Mouse (Mus musculus) lung, embryonic 16.5 days (tissue): ENCODE measurements around the gene Mmp11. TPM values are rescaled to one million over a fixed set of nuclear protein-coding genes. Genes with fewer than 3 reads are reported as not detected.

Source experiments
- ATAC-seq: fragments of 200-750 bp; cut with Nextera tagmentation; 2 replicates; pipeline ENCODE4 v1.8.0; 2017; ENCODE audit warnings: low read depth, mild to moderate bottlenecking, moderate library complexity
- H3K27ac ChIP-seq: fragments of 300-500 bp; sonication (generic); 2 replicates; pipeline ENCODE4 v1.5.1; 2014; ENCODE audit warnings: mild to moderate bottlenecking, control low read depth, low read length
- H3K27me3 ChIP-seq: fragments of 300-500 bp; sonication (generic); 2 replicates; pipeline ENCODE4 v1.6.1; 2014; ENCODE audit warnings: low read depth, low read length, mixed read lengths; ENCODE audit not compliant: control insufficient read depth, insufficient read depth
- H3K36me3 ChIP-seq: fragments of 300-500 bp; sonication (generic); 2 replicates; pipeline ENCODE4 v1.6.1; 2014; ENCODE audit warnings: low read length; ENCODE audit not compliant: control insufficient read depth, insufficient read depth
- H3K4me1 ChIP-seq: fragments of 300-500 bp; sonication (generic); replicated peaks from 2 replicates; pipeline ENCODE4 v1.6.1; 2014; ENCODE audit warnings: low read length, mixed read lengths; ENCODE audit not compliant: control insufficient read depth, insufficient read depth
- H3K4me2 ChIP-seq: fragments of 300-500 bp; sonication (generic); 2 replicates; pipeline ENCODE4 v1.6.1; 2014; ENCODE audit warnings: low read depth, low read length, control low read depth
- H3K4me3 ChIP-seq: fragments of 300-500 bp; sonication (generic); 2 replicates; pipeline ENCODE4 v1.5.1; 2014; ENCODE audit warnings: mild to moderate bottlenecking, low read length, control low read depth
- H3K9ac ChIP-seq: fragments of 300-500 bp; sonication (generic); 2 replicates; pipeline ENCODE4 v1.6.1; 2014; ENCODE audit warnings: low read length, control low read depth
- H3K9me3 ChIP-seq: fragments of 300-500 bp; sonication (generic); 2 replicates; pipeline ENCODE4 v1.6.1; 2016; ENCODE audit warnings: low read length; ENCODE audit not compliant: control insufficient read depth
- WGBS: fragments of 180-500 bp; shearing (Covaris S2); extraction: QIAGEN DNeasy Blood & Tissue Kit; methylation state at CpG from one replicate; pipeline ENCODE4 v1.1.7; 2014; 5-methylcytosine and 5-hydroxymethylcytosine counted together
- polyA plus RNA-seq: library from polyadenylated mRNA; unstranded; fragments of >200 nt; fragmentation: Nextera tagmentation; extraction: Ambion mirVana; gene quantifications from 2 replicates; pipeline ENCODE4 v1.2.1, GENCODE M21; 2015

The Mmp11 gene
- 74.1 and 77.1 TPM in 2 replicates for polyA plus RNA-seq

- Histone ChIP-seq H3K4me3 (peak within 1 kb of the TSS; percentile 56), H3K36me3 (no peaks in the 10 kb centered on the region), H3K27ac (no peak within 1 kb of the TSS), H3K4me2 (peak within 1 kb of the TSS; percentile 64), H3K9me3 (no peaks in the 10 kb centered on the region), H3K4me1 (peaks cover 22% of the 10 kb centered on the region), H3K27me3 (peaks cover 14% of the 10 kb centered on the region), H3K9ac (peak within 1 kb of the TSS; percentile 57)
- WGBS, result 2% methylated on average over 51 of the region's 51 CpGs
- ATAC-seq, result peak; percentile 69
Measured at GRCm38 (mm10) chr10:75935680-75936541, at the start of gene Mmp11. Gene Mmp11 (minus strand): TSS chr10:75936496.

DNA sequence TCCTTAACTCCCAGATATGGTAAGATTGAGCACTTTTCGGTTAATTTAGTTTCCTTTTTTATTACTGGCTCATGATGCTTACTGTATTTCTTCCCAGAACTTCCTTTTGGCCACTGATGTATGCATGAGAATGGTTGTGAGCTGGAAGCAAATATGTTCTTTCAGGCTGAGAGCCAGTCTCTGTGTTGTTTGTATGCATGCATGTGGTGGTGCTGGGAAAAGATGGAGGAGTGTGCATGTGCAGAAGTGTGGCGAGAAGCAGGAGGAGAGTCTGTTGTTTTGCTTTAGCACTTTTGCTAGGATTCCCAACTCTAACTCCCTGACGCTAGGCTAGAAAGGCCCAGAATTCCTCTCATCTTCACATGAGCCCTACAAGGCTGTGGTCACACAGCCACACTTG, 43.1 kb upstream of the Mmp11 start:
- Histone ChIP-seq H3K4me3 (no peak overlapping the region), H3K9ac (no peak overlapping the region), H3K36me3 (no peaks in the 10 kb centered on the region), H3K27me3 (no peaks in the 10 kb centered on the region), H3K27ac (no peak overlapping the region), H3K4me1 (no peaks in the 10 kb centered on the region), H3K9me3 (no peaks in the 10 kb centered on the region), H3K4me2 (no peak overlapping the region)
- 85% methylated on average over 3 of the region's 3 CpGs for WGBS
- ATAC-seq, result no peak

- 59% methylated on average over 5 of the region's 5 CpGs for WGBS
- H3K9ac ChIP-seq, result no peak overlapping the region
- no peaks in the 10 kb centered on the region for H3K27me3 ChIP-seq
- no peaks in the 10 kb centered on the region for H3K9me3 ChIP-seq
- ATAC-seq, result peak; percentile 67; the same call in 1 of the 2 replicates
- H3K4me2 ChIP-seq, result no peak overlapping the region
- H3K4me1 ChIP-seq, result no peaks in the 10 kb centered on the region
- H3K27ac ChIP-seq, result no peak overlapping the region
- H3K4me3 ChIP-seq, result no peak overlapping the region
- no peaks in the 10 kb centered on the region for H3K36me3 ChIP-seq
Measured at GRCm38 (mm10) chr10:75978835-75979157, 42.5 kb upstream of the Mmp11 start.

DNA sequence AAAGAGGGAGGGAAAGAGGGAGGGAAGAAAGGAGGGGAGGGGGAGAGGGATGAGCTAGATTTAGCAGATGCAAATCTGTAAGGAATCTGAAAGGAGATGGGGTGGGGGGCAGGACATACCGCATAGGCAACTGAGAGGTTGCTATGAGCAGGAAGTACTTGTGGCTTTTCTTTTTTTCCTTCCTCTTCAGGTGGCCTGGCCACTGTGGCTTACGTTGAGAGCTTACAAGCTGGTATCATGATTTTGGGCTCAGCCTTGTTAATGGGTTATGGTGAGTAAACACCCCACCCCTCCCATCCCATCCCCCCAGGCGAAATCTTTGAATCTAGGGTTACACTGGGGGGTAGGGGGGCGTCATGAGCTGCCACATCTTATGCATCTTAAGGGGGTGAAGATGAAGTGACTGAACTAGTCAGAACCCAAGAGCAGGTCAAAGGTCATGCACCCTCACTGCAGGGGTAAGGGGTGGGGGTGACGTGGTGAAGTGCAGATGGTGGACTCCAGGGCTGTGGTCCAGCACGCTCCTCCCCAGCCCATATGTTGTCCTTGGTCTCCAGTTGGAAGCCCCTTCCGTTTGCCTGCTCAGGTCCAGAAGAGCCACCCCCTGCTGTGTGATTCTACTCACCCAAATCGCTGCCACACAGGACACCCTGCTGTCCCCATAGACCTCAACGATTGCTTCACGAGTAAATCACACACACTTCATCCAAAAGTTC, 42.0 kb upstream of the Mmp11 start:
- Histone ChIP-seq H3K4me2 (no peak overlapping the region), H3K27me3 (no peaks in the 10 kb centered on the region), H3K36me3 (no peaks in the 10 kb centered on the region), H3K9me3 (no peaks in the 10 kb centered on the region), H3K9ac (no peak overlapping the region), H3K4me1 (no peaks in the 10 kb centered on the region), H3K4me3 (no peak overlapping the region), H3K27ac (no peak overlapping the region)
- whole genome bisulfite sequencing, result 24% methylated on average over 10 of the region's 10 CpGs
- ATAC-seq, result peak; percentile 83

GRCm38 (mm10) chr10:75975216-75975615, 38.9 kb upstream of the Mmp11 start:
- no peaks in the 10 kb centered on the region for H3K4me1 ChIP-seq
- no peaks in the 10 kb centered on the region for H3K9me3 ChIP-seq
- no peak overlapping the region for H3K4me3 ChIP-seq
- H3K36me3 ChIP-seq, result no peaks in the 10 kb centered on the region
- H3K4me2 ChIP-seq, result no peak overlapping the region
- WGBS, result 69% methylated on average over 5 of the region's 5 CpGs
- no peaks in the 10 kb centered on the region for H3K27me3 ChIP-seq
- H3K27ac ChIP-seq, result no peak overlapping the region
- no peak for ATAC-seq
- no peak overlapping the region for H3K9ac ChIP-seq

GRCm38 (mm10) chr10:75973846-75974245, 37.5 kb upstream of the Mmp11 start:
- Histone ChIP-seq H3K4me3 (no peak overlapping the region), H3K4me1 (no peaks in the 10 kb centered on the region), H3K36me3 (no peaks in the 10 kb centered on the region), H3K4me2 (no peak overlapping the region), H3K9me3 (no peaks in the 10 kb centered on the region), H3K9ac (no peak overlapping the region), H3K27ac (no peak overlapping the region), H3K27me3 (no peaks in the 10 kb centered on the region)
- ATAC-seq, result no peak
- WGBS, result 85% methylated on average over 10 of the region's 10 CpGs

GRCm38 (mm10) chr10:75954381-75954811, 18.1 kb upstream of the Mmp11 start, which contains the start of gene Gm5134:
Gene Gm5134 (plus strand): TSS chr10:75954514.
- Histone ChIP-seq H3K27ac (no peak within 1 kb of the TSS), H3K27me3 (peaks cover 9% of the 10 kb centered on the region; the same call in 1 of the 2 replicates), H3K4me1 (peaks cover 9% of the 10 kb centered on the region; the same call in 1 of the 2 replicates), H3K9me3 (no peaks in the 10 kb centered on the region), H3K4me3 (peak within 1 kb of the TSS; percentile 23; the same call in 1 of the 2 replicates), H3K36me3 (no peaks in the 10 kb centered on the region), H3K4me2 (peak within 1 kb of the TSS; percentile 42), H3K9ac (peak within 1 kb of the TSS; percentile 41; the same call in 1 of the 2 replicates)
- ATAC-seq, result no peak
- WGBS, result 21% methylated on average over 20 of the region's 20 CpGs

DNA sequence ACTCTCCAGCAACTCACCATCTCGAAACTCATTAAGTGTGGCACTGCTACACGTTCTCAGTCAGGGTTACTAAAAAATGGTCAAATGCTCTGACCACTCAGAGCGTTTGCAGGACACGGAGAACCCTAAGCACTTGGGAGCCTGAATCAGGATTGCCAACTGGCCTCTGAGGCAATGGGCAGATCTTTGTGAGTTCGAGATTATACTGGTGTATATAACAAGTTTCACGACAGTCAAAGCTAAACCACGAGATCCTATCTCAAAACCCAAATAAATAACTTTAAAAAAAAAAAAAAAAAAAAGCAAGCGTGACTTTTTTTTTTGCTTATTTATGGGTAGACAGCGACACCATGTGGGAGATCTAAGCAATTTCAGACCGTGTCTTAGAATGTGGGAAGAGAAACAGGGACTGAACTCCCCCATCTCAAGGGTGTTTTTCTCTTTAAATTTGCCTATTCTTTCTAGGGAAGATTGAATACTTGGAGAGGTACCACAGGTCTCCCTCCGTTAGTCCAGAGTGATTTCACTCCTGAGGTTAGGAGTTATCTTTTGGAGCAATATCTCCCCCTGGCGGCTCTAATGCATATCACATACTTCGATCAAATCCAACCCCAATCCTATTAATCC, 15.2 kb upstream of the Mmp11 start:
- peak; percentile 45 for ATAC-seq
- H3K27ac ChIP-seq, result no peak overlapping the region

More for the DNA sequence above, 15.2 kb upstream of the Mmp11 start:
- 2% methylated on average over 13 of the region's 13 CpGs for WGBS
- Histone ChIP-seq H3K9ac (peak overlapping the region; percentile 71), H3K4me1 (peaks cover 9% of the 10 kb centered on the region; the same call in 1 of the 2 replicates), H3K4me3 (peak overlapping the region; percentile 52), H3K36me3 (no peaks in the 10 kb centered on the region), H3K9me3 (no peaks in the 10 kb centered on the region), H3K27me3 (peaks cover 9% of the 10 kb centered on the region; the same call in 1 of the 2 replicates), H3K4me2 (peak overlapping the region; percentile 91)
